Comparison of ENCODE assay signal across 12 mouse cellular contexts in the genomic region with DNA sequence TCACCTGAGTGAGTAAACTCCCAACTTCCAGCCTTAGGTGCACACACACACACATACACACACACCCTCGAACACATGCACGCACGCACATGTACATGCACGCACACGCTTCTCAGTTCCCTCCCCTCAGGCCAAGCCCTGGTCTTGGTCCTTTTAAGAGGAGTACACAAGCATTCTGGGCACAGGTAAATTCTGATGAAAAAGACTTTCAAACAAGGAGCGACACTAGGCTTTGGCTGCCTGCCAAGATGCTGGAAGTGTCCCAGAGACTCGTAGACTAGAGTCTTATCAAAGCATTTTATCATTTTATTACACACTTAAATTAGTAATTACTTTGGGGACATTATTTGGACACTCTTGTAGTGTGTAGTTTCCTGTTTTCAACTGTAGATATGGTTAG.
A peak's percentile ranks its signal among the peaks of the same experiment; 100 is the strongest.
DNase-seq lines count a peak whose midpoint lies in the region; ATAC-seq and TF ChIP-seq lines count a peak whose summit lies in the region.
"Had no signal": no experiment of that assay in that cellular context is flagged by ENCODE, and none has a peak within 500 bp of the region (broad histone marks: within the 10 kb centered on the region; RNA-seq: fewer than 3 reads in every experiment).

No protein-coding gene starts in this region.

- no peak overlapping the region for H3K4me2 ChIP-seq in hindbrain, postnatal 0 days (ENCODE audit: low read depth, low read length)
- H3K4me2 ChIP-seq in hindbrain, embryonic 12.5 days (replicated peaks), result no peak overlapping the region
- no peak overlapping the region for H3K4me2 ChIP-seq in midbrain, embryonic 14.5 days (ENCODE audit: low read length)
- no peak overlapping the region for H3K4me2 ChIP-seq in midbrain, embryonic 15.5 days
- no peak overlapping the region for H3K4me2 ChIP-seq in intestine, embryonic 16.5 days (ENCODE audit: low read depth, low read length)
- H3K4me2 ChIP-seq: liver, embryonic 12.5 days had no signal

- peak; percentile 7 to 13 for DNase-seq in adrenal gland, postnatal 36 days
- no peak for DNase-seq in adrenal gland, adult 18-20 months (ENCODE audit: low spot score in 2 of 2)
- DNase-seq in hindbrain, postnatal 0 days (ENCODE audit: low spot score), result peak; percentile 35
- DNase-seq in midbrain, embryonic 14.5 days, result peak; percentile 51
- no peak for DNase-seq in retina, postnatal 1 day

- TF ChIP-seq CTCF in hindbrain, postnatal 0 days (IDR thresholded peaks at IDR 0.05; ENCODE audit: low read depth), result no peak

- no peaks in the 10 kb centered on the region for H3K9me3 ChIP-seq in hindbrain, postnatal 0 days (ENCODE audit: low read length)
- H3K9me3 ChIP-seq in hindbrain, embryonic 12.5 days (replicated peaks), result no peaks in the 10 kb centered on the region
- H3K9me3 ChIP-seq in midbrain, embryonic 14.5 days (ENCODE audit: control insufficient read depth, low read length), result no peaks in the 10 kb centered on the region
- H3K9me3 ChIP-seq in midbrain, embryonic 15.5 days, result no peaks in the 10 kb centered on the region
- no peaks in the 10 kb centered on the region for H3K9me3 ChIP-seq in intestine, embryonic 16.5 days (ENCODE audit: control insufficient read depth, low read length)
- H3K9me3 ChIP-seq: embryonic facial prominence, embryonic 15.5 days; liver, embryonic 12.5 days had no signal

- no peaks in the 10 kb centered on the region for H3K27me3 ChIP-seq in hindbrain, postnatal 0 days (ENCODE audit: insufficient read depth, low read length)
- no peaks in the 10 kb centered on the region for H3K27me3 ChIP-seq in hindbrain, embryonic 12.5 days
- no peaks in the 10 kb centered on the region for H3K27me3 ChIP-seq in midbrain, embryonic 14.5 days (ENCODE audit: control insufficient read depth, insufficient read depth, low read length)
- no peaks in the 10 kb centered on the region for H3K27me3 ChIP-seq in midbrain, embryonic 15.5 days (replicated peaks)
- H3K27me3 ChIP-seq in intestine, embryonic 16.5 days (replicated peaks; ENCODE audit: control insufficient read depth, insufficient read depth, low read length), result no peaks in the 10 kb centered on the region
- H3K27me3 ChIP-seq: liver, embryonic 12.5 days had no signal

- WGBS in hindbrain, postnatal 0 days, result 73% methylated on average over 7 of the region's 7 CpGs
- WGBS in hindbrain, embryonic 12.5 days, result 83% methylated on average over 7 of the region's 7 CpGs
- WGBS in midbrain, embryonic 14.5 days, result 80% methylated on average over 7 of the region's 7 CpGs
- WGBS in midbrain, embryonic 15.5 days, result 80% methylated on average over 7 of the region's 7 CpGs
- 65% methylated on average over 7 of the region's 7 CpGs for WGBS in intestine, embryonic 16.5 days

- 0 out of 2 replicates have a peak, but pooled peaks cover 3% of the 10 kb centered on the region for H3K4me1 ChIP-seq in hindbrain, postnatal 0 days (ENCODE audit: insufficient read depth, low read length)
- H3K4me1 ChIP-seq in hindbrain, embryonic 12.5 days, result peaks cover 17% of the 10 kb centered on the region
- 0 out of 2 replicates have a peak, but pooled peaks cover 4% of the 10 kb centered on the region for H3K4me1 ChIP-seq in midbrain, embryonic 14.5 days (ENCODE audit: control insufficient read depth, insufficient read depth, low read length)
- no peaks in the 10 kb centered on the region for H3K4me1 ChIP-seq in midbrain, embryonic 15.5 days
- no peaks in the 10 kb centered on the region for H3K4me1 ChIP-seq in intestine, embryonic 16.5 days (ENCODE audit: control insufficient read depth, insufficient read depth, low read length)
- H3K4me1 ChIP-seq: liver, embryonic 12.5 days had no signal

- H3K36me3 ChIP-seq in hindbrain, postnatal 0 days (ENCODE audit: insufficient read depth, low read length), result no peaks in the 10 kb centered on the region
- H3K36me3 ChIP-seq in hindbrain, embryonic 12.5 days, result no peaks in the 10 kb centered on the region
- H3K36me3 ChIP-seq in midbrain, embryonic 14.5 days (ENCODE audit: control insufficient read depth, insufficient read depth, low read length), result no peaks in the 10 kb centered on the region
- no peaks in the 10 kb centered on the region for H3K36me3 ChIP-seq in midbrain, embryonic 15.5 days (replicated peaks)
- no peaks in the 10 kb centered on the region for H3K36me3 ChIP-seq in intestine, embryonic 16.5 days (ENCODE audit: control insufficient read depth, insufficient read depth, low read length)
- H3K36me3 ChIP-seq: embryonic facial prominence, embryonic 15.5 days; liver, embryonic 12.5 days had no signal

- no peak overlapping the region for H3K4me3 ChIP-seq in hindbrain, postnatal 0 days (ENCODE audit: low read length)
- H3K4me3 ChIP-seq in hindbrain, embryonic 12.5 days, result no peak overlapping the region
- H3K4me3 ChIP-seq in midbrain, embryonic 14.5 days (replicated peaks; ENCODE audit: low read depth, low read length), result no peak overlapping the region
- no peak overlapping the region for H3K4me3 ChIP-seq in midbrain, embryonic 15.5 days
- no peak overlapping the region for H3K4me3 ChIP-seq in intestine, embryonic 16.5 days (ENCODE audit: low read length)
- H3K4me3 ChIP-seq: embryonic facial prominence, embryonic 15.5 days; liver, embryonic 12.5 days; myocyte had no signal

- H3K27ac ChIP-seq in hindbrain, postnatal 0 days, result no peak overlapping the region
- H3K27ac ChIP-seq in hindbrain, embryonic 12.5 days, result no peak overlapping the region
- no peak overlapping the region for H3K27ac ChIP-seq in midbrain, embryonic 14.5 days (replicated peaks; ENCODE audit: low read depth, low read length)
- H3K27ac ChIP-seq in midbrain, embryonic 15.5 days, result no peak overlapping the region
- H3K27ac ChIP-seq in intestine, embryonic 16.5 days (ENCODE audit: low read length), result no peak overlapping the region
- H3K27ac ChIP-seq: embryonic facial prominence, embryonic 15.5 days; liver, embryonic 12.5 days; macrophage had no signal

- H3K9ac ChIP-seq in hindbrain, postnatal 0 days (replicated peaks; ENCODE audit: low read length), result no peak overlapping the region
- no peak overlapping the region for H3K9ac ChIP-seq in hindbrain, embryonic 12.5 days
- no peak overlapping the region for H3K9ac ChIP-seq in midbrain, embryonic 14.5 days (replicated peaks; ENCODE audit: low read length)
- H3K9ac ChIP-seq in midbrain, embryonic 15.5 days, result no peak overlapping the region
- H3K9ac ChIP-seq in intestine, embryonic 16.5 days (ENCODE audit: low read depth, low read length), result no peak overlapping the region
- H3K9ac ChIP-seq: embryonic facial prominence, embryonic 15.5 days; liver, embryonic 12.5 days had no signal

- no peak for ATAC-seq in hindbrain, postnatal 0 days
- no peak for ATAC-seq in hindbrain, embryonic 12.5 days (ENCODE audit: low FRiP score)
- no peak for ATAC-seq in midbrain, embryonic 14.5 days (ENCODE audit: low FRiP score, low TSS enrichment)
- ATAC-seq in midbrain, embryonic 15.5 days (replicated peaks), result no peak
- ATAC-seq in intestine, embryonic 16.5 days, result peak; percentile 65
- ATAC-seq: liver, embryonic 12.5 days had no signal

Comparison
In these comparisons a context has a peak if more than half of its experiments do, and no peak if none do; other contexts are left out.
1. DNase-seq: peak in adrenal gland, postnatal 36 days (2 of 2), hindbrain, postnatal 0 days (single experiment) and midbrain, embryonic 14.5 days (single experiment); none in adrenal gland, adult 18-20 months (0 of 2) and retina, postnatal 1 day (single experiment).